9 mouse cellular contexts compared by ENCODE assay signal in genomic region chr2:49732745-49733655, GRCm38 (mm10). TPM values are rescaled to one million over a fixed set of nuclear protein-coding genes. Genes with fewer than 3 reads are reported as not detected.
DNase-seq lines count a peak whose midpoint lies in the region; ATAC-seq and TF ChIP-seq lines count a peak whose summit lies in the region.
"Had no signal": no experiment of that assay in that cellular context is flagged by ENCODE, and none has a peak within 500 bp of the region (broad histone marks: within the 10 kb centered on the region; RNA-seq: fewer than 3 reads in every experiment).

No protein-coding gene starts in this region.

- H3K79me2 ChIP-seq in CH12.LX (replicated peaks; ENCODE audit: control insufficient read depth, extremely low read depth, insufficient read depth, poor library complexity, severe bottlenecking), result no peaks in the 10 kb centered on the region
- no peaks in the 10 kb centered on the region for H3K79me2 ChIP-seq in macrophage (ENCODE audit: inconsistent target)

- H3K9me3 ChIP-seq in heart, postnatal 0 days (replicated peaks; ENCODE audit: control insufficient read depth, low read length), result no peaks in the 10 kb centered on the region
- no peaks in the 10 kb centered on the region for H3K9me3 ChIP-seq in CH12.LX (replicated peaks; ENCODE audit: low read length)
- no peaks in the 10 kb centered on the region for H3K9me3 ChIP-seq in forebrain, embryonic 12.5 days

- no peaks in the 10 kb centered on the region for H3K36me3 ChIP-seq in heart, postnatal 0 days (replicated peaks; ENCODE audit: control insufficient read depth, insufficient read depth, low read length)
- H3K36me3 ChIP-seq in CH12.LX (replicated peaks in 1 of 2; ENCODE audit: control insufficient read depth in 1 of 2, insufficient read depth in 1 of 2, low read length in 1 of 2), result no peaks in the 10 kb centered on the region
- H3K36me3 ChIP-seq in forebrain, embryonic 12.5 days (replicated peaks), result peaks cover 75% of the 10 kb centered on the region
- no peaks in the 10 kb centered on the region for H3K36me3 ChIP-seq in macrophage (ENCODE audit: inconsistent target)

- DNase-seq in heart, postnatal 0 days (ENCODE audit: low spot score), result no peak
- DNase-seq in heart, postnatal 25 days (ENCODE audit: low spot score), result no peak
- no peak for DNase-seq in CH12.LX (ENCODE audit: extremely low read depth)
- no peak for DNase-seq in left cerebral cortex, adult 11 months (ENCODE audit: low spot score)
- no peak for DNase-seq in adrenal gland, postnatal 10 days
- no peak for DNase-seq in left cerebral cortex, postnatal 14 days (ENCODE audit: low spot score in 2 of 2)
- DNase-seq: cerebellum, adult 2 months had no signal

- ATAC-seq in heart, postnatal 0 days (ENCODE audit: insufficient read depth, low read depth), result no peak
- no peak for ATAC-seq in forebrain, embryonic 12.5 days (ENCODE audit: low FRiP score)

- H3K27ac ChIP-seq in heart, postnatal 0 days (ENCODE audit: low read depth), result no peak overlapping the region
- H3K27ac ChIP-seq in CH12.LX (ENCODE audit: insufficient read depth, low read depth) (peak overlapping the region; percentile 75), macrophage (peak overlapping the region; percentile 46)
- peak overlapping the region; percentile 61; the same call in 1 of the 2 replicates for H3K27ac ChIP-seq in forebrain, embryonic 12.5 days

- H3K27me3 ChIP-seq in heart, postnatal 0 days (ENCODE audit: control insufficient read depth, insufficient read depth, low read length), result no peaks in the 10 kb centered on the region
- no peaks in the 10 kb centered on the region for H3K27me3 ChIP-seq in CH12.LX (replicated peaks)
- H3K27me3 ChIP-seq in forebrain, embryonic 12.5 days, result no peaks in the 10 kb centered on the region

- H3K4me3 ChIP-seq in heart, postnatal 0 days (ENCODE audit: low read depth, low read length), result no peak overlapping the region; the same call in 1 of the 2 replicates
- peak overlapping the region; percentile 31 to 54 (median 50) for H3K4me3 ChIP-seq in CH12.LX (replicated peaks in 1 of 3; ENCODE audit: low read depth in 2 of 3, low read length in 2 of 3, poor library complexity in 1 of 3)
- no peak overlapping the region for H3K4me3 ChIP-seq in forebrain, embryonic 12.5 days (replicated peaks)
- H3K4me3 ChIP-seq in macrophage (ENCODE audit: inconsistent target), result peak overlapping the region; percentile 5; the same call in 1 of the 2 replicates

- peak; percentile 20 for TF ChIP-seq POLR2A in CH12.LX (IDR thresholded peaks at IDR 0.05; ENCODE audit: low read depth, low read length)

- intact Hi-C loops in heart, postnatal 25 days (cut with DNase I), result loop anchor here (5.0 kb wide), 1 partner anchor 821 kb away; no protein-coding TSS in a partner anchor
- intact Hi-C loops in left cerebral cortex, postnatal 14 days (cut with DNase I), result loop anchor here (5.0 kb wide), 3 partner anchors 281 to 826 kb away; partner anchors contain the start of gene Epc2

- WGBS in heart, postnatal 0 days, result 72% methylated on average over 11 of the region's 11 CpGs
- 54% methylated on average over 11 of the region's 11 CpGs for WGBS in forebrain, embryonic 12.5 days
- 53% methylated on average over 11 of the region's 11 CpGs for WGBS in macrophage (ENCODE audit: missing documents)

- no peaks in the 10 kb centered on the region for H3K4me1 ChIP-seq in heart, postnatal 0 days (ENCODE audit: control insufficient read depth, insufficient read depth)
- peaks cover 9 to 43% of the 10 kb centered on the region in 2 experiments for H3K4me1 ChIP-seq in CH12.LX (ENCODE audit: control insufficient read depth in 1 of 2, insufficient read depth in 2 of 2)
- H3K4me1 ChIP-seq in forebrain, embryonic 12.5 days, result peaks cover 12% of the 10 kb centered on the region; the same call in 1 of the 2 replicates

- TF ChIP-seq CTCF in heart, postnatal 0 days (IDR thresholded peaks at IDR 0.05; ENCODE audit: low read depth), result no peak
- TF ChIP-seq CTCF in CH12.LX (conservative IDR thresholded peaks at IDR 0.05 in 1 of 2, IDR thresholded peaks at IDR 0.05 in 1 of 2; ENCODE audit: low read depth in 2 of 2, low read length in 2 of 2), result no peak

- peak overlapping the region; percentile 52; the same call in 1 of the 2 replicates for H3K4me2 ChIP-seq in heart, postnatal 0 days (ENCODE audit: low read depth, low read length)
- H3K4me2 ChIP-seq in CH12.LX (ENCODE audit: insufficient read depth, low read depth, poor library complexity, severe bottlenecking), result peak overlapping the region; percentile 93
- H3K4me2 ChIP-seq in forebrain, embryonic 12.5 days, result no peak overlapping the region

- TF ChIP-seq RAD21 in CH12.LX (IDR thresholded peaks at IDR 0.05; ENCODE audit: low read depth, low read length), result no peak

- H3K9ac ChIP-seq in heart, postnatal 0 days (replicated peaks; ENCODE audit: low read depth, low read length), result no peak overlapping the region; the same call in 1 of the 2 replicates
- H3K9ac ChIP-seq in CH12.LX (ENCODE audit: insufficient read depth, low read depth), result peak overlapping the region; percentile 55
- H3K9ac ChIP-seq in forebrain, embryonic 12.5 days, result no peak overlapping the region

- in situ Hi-C loops in CH12.LX (cut with MboI; ENCODE audit: low pct_ligation_motif_present, low pct_unique_long_range_greater_than_20kb, low sequenced_read_pairs), result loop anchor here (5.0 to 25.0 kb wide), 2 partner anchors 371 to 821 kb away; no protein-coding TSS in a partner anchor

- no peak for TF ChIP-seq EP300 in heart, postnatal 0 days (IDR thresholded peaks at IDR 0.05; ENCODE audit: low read depth)
- no peak for TF ChIP-seq EP300 in CH12.LX (IDR thresholded peaks at IDR 0.05; ENCODE audit: low read length)

- dilution Hi-C loops in CH12.LX (cut with MboI; ENCODE audit: extremely low pct_ligation_motif_present, extremely low pct_unique_long_range_greater_than_20kb, low sequenced_read_pairs), result no loop called here

TF ChIP-seq in CH12.LX, 34 proteins besides CTCF, POLR2A, EP300 and RAD21:
- TF ChIP-seq MEF2A (IDR thresholded peaks at IDR 0.05; ENCODE audit: borderline replicate concordance, low read depth, low read length), result 0 out of 2 replicates have a peak, but pooled peaks have one; percentile 6
- TF ChIP-seq MAX (IDR thresholded peaks at IDR 0.05; ENCODE audit: low read length), result no peak
TF ChIP-seq in CH12.LX: peak in this region for 1.

RNA-seq across cellular contexts. Expression of gene Lypd6b, which starts 54.5 kb away (rescaled TPM):
- 0.11 and 0.23 TPM in 2 replicates for total RNA-seq in heart, postnatal 0 days (2014; rRNA removed; ENCODE audit: low replicate concordance)
- polyA plus RNA-seq in heart, postnatal 0 days (2015; fragmentation: Nextera tagmentation; extraction: Ambion mirVana), result 0.38 and 0.77 TPM in 2 replicates
- not detected for total RNA-seq in heart, postnatal 25 days (2021)
- total RNA-seq in CH12.LX (2012; rRNA removed) (0.50 and 1.4 TPM in 2 replicates), CH12.LX (2014; rRNA removed) (0.09 and 0.15 TPM in 2 replicates)
- polyA plus RNA-seq in CH12.LX (2012; ENCODE audit: insufficient read length, low read depth) (not detected in 2 replicates), macrophage (2018) (not detected in 3 replicates)
- 1.6 and 2.3 TPM in 2 replicates for polyA plus RNA-seq in forebrain, embryonic 12.5 days (2016; fragmentation: Nextera tagmentation; extraction: Ambion mirVana)
- total RNA-seq in macrophage (2018; cell fraction: chromatin; rRNA removed), result not detected
- total RNA-seq in macrophage (2018; cell fraction: cytosol; rRNA removed), result not detected
- total RNA-seq in macrophage (2018; cell fraction: nucleus; rRNA removed), result not detected
- under 1 TPM in 1 of 2 experiments, not detected in 1; 0.24 TPM for total RNA-seq in adrenal gland, postnatal 10 days (2021)
- 10 to 100 TPM; 10.7 to 10.9 TPM for total RNA-seq in left cerebral cortex, postnatal 14 days (2021)

Comparison
In these comparisons a context has a peak if more than half of its experiments do, and no peak if none do; other contexts are left out.
1. H3K4me3 ChIP-seq: peak in CH12.LX (3 of 3) and macrophage (single experiment); none in heart, postnatal 0 days (single experiment) and forebrain, embryonic 12.5 days (single experiment).